32 mouse cellular contexts compared by ENCODE assay signal in the genomic region with DNA sequence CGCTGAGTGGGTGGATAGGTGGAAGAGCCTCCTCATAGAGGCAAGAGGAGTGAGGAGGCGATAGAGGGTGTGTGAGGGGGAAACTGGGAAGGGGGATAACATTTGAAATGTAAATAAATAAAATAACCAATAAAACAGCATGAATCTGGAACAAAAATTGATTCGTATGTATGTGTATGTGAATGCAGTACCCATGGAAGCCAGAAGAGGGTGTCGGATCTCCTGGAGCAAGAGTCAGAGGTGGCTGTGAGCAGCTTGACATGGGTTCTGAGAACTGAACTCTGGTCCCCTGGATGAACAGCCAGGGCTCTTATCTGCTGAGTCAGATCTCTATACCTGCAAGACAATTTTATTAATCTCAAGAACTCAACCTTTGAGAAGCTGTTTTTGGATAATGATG.
A peak's percentile ranks its signal among the peaks of the same experiment; 100 is the strongest.
DNase-seq lines count a peak whose midpoint lies in the region; ATAC-seq and TF ChIP-seq lines count a peak whose summit lies in the region.
"Had no signal": no experiment of that assay in that cellular context is flagged by ENCODE, and none has a peak within 500 bp of the region (broad histone marks: within the 10 kb centered on the region; RNA-seq: fewer than 3 reads in every experiment).

No protein-coding gene starts in this region.

- DNase-seq in kidney, adult 2 months = peak; percentile 2
- no peak for DNase-seq in kidney, adult 11 months
- no peak for DNase-seq in midbrain, postnatal 0 days (ENCODE audit: low spot score)
- DNase-seq in midbrain, embryonic 10.5 days (ENCODE audit: low spot score) = no peak
- DNase-seq in R1 (ENCODE audit: low read depth, low spot score) = peak; percentile 37
- DNase-seq in spleen, adult 12 weeks (ENCODE audit: low spot score) = no peak
- DNase-seq in urinary bladder, postnatal 36 days (ENCODE audit: low spot score in 2 of 2) = no peak
- DNase-seq: adrenal gland, postnatal 10 days; cerebellum, adult 11 months; cerebellum, adult 9-11 months; embryo, embryonic 11 days; heart, adult 2 months; heart, postnatal 4 days; kidney, adult 18-20 months; kidney, postnatal 10 days; left cerebral cortex, postnatal 4 days; liver, postnatal 0 days; lung, postnatal 10 days; midbrain, embryonic 14.5 days; retina, postnatal 1 day; right cerebral cortex, postnatal 14 days; thymus, postnatal 25 days had no signal

- H3K4me3 ChIP-seq in kidney, adult 2 months (ENCODE audit: insufficient read depth, low read depth, low read length) = no peak overlapping the region
- no peak overlapping the region for H3K4me3 ChIP-seq in midbrain, postnatal 0 days (ENCODE audit: low read depth, low read length)
- no peak overlapping the region for H3K4me3 ChIP-seq in midbrain, embryonic 10.5 days
- H3K4me3 ChIP-seq: embryonic facial prominence, embryonic 12.5 days; forebrain, embryonic 15.5 days; heart, adult 2 months; heart, embryonic 12.5 days; hindbrain, embryonic 13.5 days; liver, embryonic 12.5 days; neural tube, embryonic 15.5 days; stomach, embryonic 15.5 days had no signal

- H3K4me1 ChIP-seq in kidney, adult 2 months (ENCODE audit: control insufficient read depth, insufficient read depth, low read length) = no peaks in the 10 kb centered on the region
- no peaks in the 10 kb centered on the region for H3K4me1 ChIP-seq in midbrain, postnatal 0 days (ENCODE audit: insufficient read depth, low read length)
- no peaks in the 10 kb centered on the region for H3K4me1 ChIP-seq in midbrain, embryonic 10.5 days
- H3K4me1 ChIP-seq: embryonic facial prominence, embryonic 12.5 days; forebrain, embryonic 15.5 days; heart, embryonic 12.5 days; liver, embryonic 12.5 days; neural tube, embryonic 15.5 days; stomach, embryonic 15.5 days had no signal

- no peaks in the 10 kb centered on the region for H3K27me3 ChIP-seq in kidney, adult 2 months (replicated peaks; ENCODE audit: control insufficient read depth, insufficient read depth, low read length)
- H3K27me3 ChIP-seq in midbrain, postnatal 0 days (ENCODE audit: insufficient read depth, low read length) = no peaks in the 10 kb centered on the region
- H3K27me3 ChIP-seq in midbrain, embryonic 10.5 days (ENCODE audit: low read depth, poor library complexity, severe bottlenecking) = no peaks in the 10 kb centered on the region
- H3K27me3 ChIP-seq: embryonic facial prominence, embryonic 12.5 days; forebrain, embryonic 15.5 days; heart, embryonic 12.5 days; hindbrain, embryonic 13.5 days; liver, embryonic 12.5 days; neural tube, embryonic 15.5 days; stomach, embryonic 15.5 days had no signal

- H3K9me3 ChIP-seq in midbrain, postnatal 0 days (ENCODE audit: low read length) = no peaks in the 10 kb centered on the region
- no peaks in the 10 kb centered on the region for H3K9me3 ChIP-seq in midbrain, embryonic 10.5 days (replicated peaks)
- H3K9me3 ChIP-seq: embryonic facial prominence, embryonic 12.5 days; forebrain, embryonic 15.5 days; G1E; heart, embryonic 12.5 days; hindbrain, embryonic 13.5 days; liver, embryonic 12.5 days; neural tube, embryonic 15.5 days; stomach, embryonic 15.5 days had no signal

- no peak for TF ChIP-seq CTCF in kidney, adult 2 months (conservative IDR thresholded peaks at IDR 0.05; ENCODE audit: insufficient read depth, insufficient read length, low read depth, low read length)
- peak; percentile 16; the same call in 1 of the 2 replicates for TF ChIP-seq CTCF in midbrain, postnatal 0 days (IDR thresholded peaks at IDR 0.05)

- WGBS in kidney, adult 2 months = 87% methylated on average over 4 of the region's 4 CpGs
- WGBS in midbrain, postnatal 0 days = 86% methylated on average over 4 of the region's 4 CpGs
- 79% methylated on average over 4 of the region's 4 CpGs for WGBS in midbrain, embryonic 10.5 days

- no peak overlapping the region for H3K4me2 ChIP-seq in midbrain, postnatal 0 days (ENCODE audit: low read depth, low read length, poor library complexity, severe bottlenecking)
- H3K4me2 ChIP-seq: embryonic facial prominence, embryonic 12.5 days; forebrain, embryonic 15.5 days; heart, embryonic 12.5 days; hindbrain, embryonic 13.5 days; liver, embryonic 12.5 days; neural tube, embryonic 15.5 days; stomach, embryonic 15.5 days had no signal

- no peak overlapping the region for H3K9ac ChIP-seq in midbrain, postnatal 0 days (replicated peaks; ENCODE audit: low read length, poor library complexity, severe bottlenecking)
- H3K9ac ChIP-seq: embryonic facial prominence, embryonic 12.5 days; forebrain, embryonic 15.5 days; heart, embryonic 12.5 days; hindbrain, embryonic 13.5 days; liver, embryonic 12.5 days; liver, postnatal 0 days; neural tube, embryonic 15.5 days; stomach, embryonic 15.5 days had no signal

- no peak for TF ChIP-seq POLR2A in kidney, adult 2 months (IDR thresholded peaks at IDR 0.05; ENCODE audit: low read depth, low read length)

- no peak overlapping the region for H3K27ac ChIP-seq in kidney, adult 2 months (ENCODE audit: insufficient read depth, low read depth, low read length)
- H3K27ac ChIP-seq in midbrain, postnatal 0 days (ENCODE audit: low read depth, low read length) = no peak overlapping the region
- no peak overlapping the region for H3K27ac ChIP-seq in midbrain, embryonic 10.5 days (replicated peaks)
- H3K27ac ChIP-seq: embryonic facial prominence, embryonic 12.5 days; forebrain, embryonic 15.5 days; heart, adult 2 months; hindbrain, embryonic 13.5 days; liver, embryonic 12.5 days; macrophage; neural tube, embryonic 15.5 days; stomach, embryonic 15.5 days had no signal

- H3K36me3 ChIP-seq in kidney, adult 2 months (ENCODE audit: control insufficient read depth, insufficient read depth, low read length) = no peaks in the 10 kb centered on the region
- no peaks in the 10 kb centered on the region for H3K36me3 ChIP-seq in midbrain, postnatal 0 days (ENCODE audit: insufficient read depth, low read length)
- H3K36me3 ChIP-seq in midbrain, embryonic 10.5 days = no peaks in the 10 kb centered on the region
- H3K36me3 ChIP-seq: embryonic facial prominence, embryonic 12.5 days; forebrain, embryonic 15.5 days; G1E; heart, embryonic 12.5 days; hindbrain, embryonic 13.5 days; liver, embryonic 12.5 days; neural tube, embryonic 15.5 days; stomach, embryonic 15.5 days had no signal

- no peak for ATAC-seq in midbrain, postnatal 0 days (ENCODE audit: low FRiP score)
- ATAC-seq: CD4-positive, CD25-positive, alpha-beta regulatory T cell, adult 4 months; forebrain, embryonic 15.5 days; liver, embryonic 12.5 days; liver, postnatal 0 days had no signal

Comparison
In these comparisons a context has a peak if more than half of its experiments do, and no peak if none do; other contexts are left out.
1. DNase-seq: peak in kidney, adult 2 months (single experiment) and R1 (single experiment); none in kidney, adult 11 months (single experiment), midbrain, postnatal 0 days (single experiment), midbrain, embryonic 10.5 days (single experiment), spleen, adult 12 weeks (single experiment) and urinary bladder, postnatal 36 days (0 of 2).